Mouse (Mus musculus): Measurements from ENCODE around the gene Mfap2. TPM values are rescaled to one million over a fixed set of nuclear protein-coding genes. Genes with fewer than 3 reads are reported as not detected.

The Mfap2 gene
- polyA plus RNA-seq, 1 experiment from 2014 or later: 40.3 TPM

GRCm38 (mm10) chr4:141053138-141053537 is 42.9 kb downstream of the Mfap2 start:
- POLR2A ChIA-PET: no interaction called here
- no peak for TF ChIP-seq CTCF (IDR thresholded peaks at IDR 0.05)
- in situ Hi-C loops (cut with MboI; ENCODE audit: low pct_unique_long_range_greater_than_20kb): no loop called here
- H3K27me3 ChIP-seq: no peaks in the 10 kb centered on the region
- DNase-seq (ENCODE audit: low read depth, low spot score): no peak
- CTCF ChIA-PET: no interaction called here
- no peak for ATAC-seq

DNA sequence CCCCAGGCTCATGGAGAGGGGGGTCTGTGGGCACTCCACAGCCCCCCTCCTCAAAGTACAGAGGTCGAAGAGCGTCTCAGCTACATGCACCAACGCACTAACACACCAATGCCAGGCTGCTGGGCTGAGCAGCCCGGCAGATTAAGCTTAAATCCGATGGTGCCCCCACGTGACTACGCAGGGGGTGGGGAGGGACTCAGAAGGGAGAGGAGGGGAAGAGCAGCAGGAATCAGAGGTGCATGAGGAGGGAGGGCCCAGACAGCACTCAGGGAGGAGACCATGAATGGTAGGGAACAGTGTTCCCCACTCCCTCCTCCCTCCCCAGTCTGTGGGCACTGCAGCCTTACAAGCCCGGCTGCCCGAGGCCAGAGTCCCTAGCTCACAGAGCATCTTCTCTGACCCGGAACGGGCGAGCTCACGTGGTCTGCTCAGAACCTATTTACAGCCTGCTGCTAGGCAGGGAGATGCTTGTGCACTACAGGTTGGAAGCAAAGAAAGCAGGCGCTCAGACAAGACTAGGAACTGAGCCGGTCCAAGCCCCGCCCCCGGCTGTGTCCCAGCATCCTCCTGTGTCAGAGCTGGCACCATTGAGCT is 43.4 kb downstream of the Mfap2 start:
- in situ Hi-C loops (cut with MboI; ENCODE audit: low pct_unique_long_range_greater_than_20kb): no loop called here
- no peak for DNase-seq (ENCODE audit: low read depth, low spot score)
- no peaks in the 10 kb centered on the region for H3K27me3 ChIP-seq
- ChIA-PET CTCF (no interaction called here), POLR2A (interaction anchor here (0.7 kb wide), 1 partner anchor 26 kb away, joined by 3 read pairs; no protein-coding TSS in a partner anchor)
- peak; percentile 66 for ATAC-seq
- no peak for TF ChIP-seq CTCF (IDR thresholded peaks at IDR 0.05)

DNA sequence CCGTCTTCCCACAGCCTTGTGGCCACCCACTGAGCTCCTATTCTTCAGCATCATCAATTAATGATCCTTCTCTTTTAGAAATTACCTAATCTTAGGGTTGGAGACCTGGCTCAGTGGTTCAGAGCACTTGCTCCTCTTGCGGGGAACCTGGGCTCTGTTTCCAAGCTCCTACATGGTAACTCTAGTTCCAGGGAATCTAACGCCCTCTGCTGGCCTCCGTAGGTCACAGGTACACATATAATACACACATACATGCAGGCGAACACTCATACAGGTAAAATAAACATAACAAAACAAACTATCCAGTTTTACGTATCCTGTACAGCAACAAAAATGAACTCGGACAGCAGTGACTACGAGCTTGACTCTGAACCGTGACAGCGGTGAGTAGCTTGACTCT is 46.8 kb downstream of the Mfap2 start:
- ATAC-seq (no peak), DNase-seq (ENCODE audit: low read depth, low spot score) (no peak)
- CTCF ChIA-PET: no interaction called here
- H3K27me3 ChIP-seq: no peaks in the 10 kb centered on the region
- POLR2A ChIA-PET: no interaction called here
- in situ Hi-C loops (cut with MboI; ENCODE audit: low pct_unique_long_range_greater_than_20kb): no loop called here
- TF ChIP-seq CTCF (IDR thresholded peaks at IDR 0.05): no peak

DNA sequence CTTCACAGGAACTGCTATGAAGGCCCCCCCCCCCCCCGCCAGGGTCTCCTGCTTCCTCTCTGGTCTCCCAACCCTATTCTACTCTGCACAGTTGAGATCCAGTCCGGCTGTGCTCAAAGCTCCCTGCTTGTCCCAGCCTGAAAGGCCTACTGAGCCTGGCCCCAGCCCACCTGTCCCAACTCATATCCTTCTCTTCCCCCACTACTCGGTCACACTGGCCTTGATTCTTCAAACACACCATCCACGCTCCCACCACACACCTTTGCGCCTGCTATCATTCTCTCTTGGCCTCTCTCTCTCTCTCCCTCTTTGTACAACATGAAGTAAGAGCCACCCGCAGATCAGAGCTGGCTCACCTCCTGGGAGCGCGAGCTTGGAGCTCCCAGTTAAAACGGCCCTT is 48.6 kb downstream of the Mfap2 start:
- ATAC-seq (no peak), DNase-seq (ENCODE audit: low read depth, low spot score) (no peak)
- no peak for TF ChIP-seq CTCF (IDR thresholded peaks at IDR 0.05)
- no peaks in the 10 kb centered on the region for H3K27me3 ChIP-seq
- ChIA-PET POLR2A (no interaction called here), CTCF (no interaction called here)
- in situ Hi-C loops (cut with MboI; ENCODE audit: low pct_unique_long_range_greater_than_20kb): no loop called here

GRCm38 (mm10) chr4:141059616-141060425 is 49.6 kb downstream of the Mfap2 start:
- TF ChIP-seq CTCF (IDR thresholded peaks at IDR 0.05): no peak
- ChIA-PET POLR2A (interaction anchor here (0.6 kb wide), 1 partner anchor 104 kb away, joined by 4 read pairs; no protein-coding TSS in a partner anchor), CTCF (interaction anchor here (0.9 to 1.2 kb wide), 2 partner anchors 10 to 28 kb away, joined by 3 read pairs; no protein-coding TSS in a partner anchor)
- ATAC-seq (peak; percentile 53), DNase-seq (ENCODE audit: low read depth, low spot score) (no peak)
- in situ Hi-C loops (cut with MboI; ENCODE audit: low pct_unique_long_range_greater_than_20kb): no loop called here
- no peaks in the 10 kb centered on the region for H3K27me3 ChIP-seq

- ATAC-seq (peak; percentile 89), DNase-seq (ENCODE audit: low read depth, low spot score) (peak; percentile 95)
- H3K27me3 ChIP-seq: no peaks in the 10 kb centered on the region
- ChIA-PET POLR2A (interaction anchor here (0.6 to 1.1 kb wide), 2 partner anchors 9 to 267 kb away, joined by 3 read pairs; no protein-coding TSS in a partner anchor), CTCF (interaction anchor here (1.2 kb wide), 1 partner anchor 29 kb away, joined by 3 read pairs; no protein-coding TSS in a partner anchor)
- in situ Hi-C loops (cut with MboI; ENCODE audit: low pct_unique_long_range_greater_than_20kb): no loop called here
- no peak for TF ChIP-seq CTCF (IDR thresholded peaks at IDR 0.05)
Observed at GRCm38 (mm10) chr4:141060426-141061301, 50.4 kb downstream of the Mfap2 start, which contains the start of gene Crocc. Crocc (minus strand) TSS chr4:141060550.

DNA sequence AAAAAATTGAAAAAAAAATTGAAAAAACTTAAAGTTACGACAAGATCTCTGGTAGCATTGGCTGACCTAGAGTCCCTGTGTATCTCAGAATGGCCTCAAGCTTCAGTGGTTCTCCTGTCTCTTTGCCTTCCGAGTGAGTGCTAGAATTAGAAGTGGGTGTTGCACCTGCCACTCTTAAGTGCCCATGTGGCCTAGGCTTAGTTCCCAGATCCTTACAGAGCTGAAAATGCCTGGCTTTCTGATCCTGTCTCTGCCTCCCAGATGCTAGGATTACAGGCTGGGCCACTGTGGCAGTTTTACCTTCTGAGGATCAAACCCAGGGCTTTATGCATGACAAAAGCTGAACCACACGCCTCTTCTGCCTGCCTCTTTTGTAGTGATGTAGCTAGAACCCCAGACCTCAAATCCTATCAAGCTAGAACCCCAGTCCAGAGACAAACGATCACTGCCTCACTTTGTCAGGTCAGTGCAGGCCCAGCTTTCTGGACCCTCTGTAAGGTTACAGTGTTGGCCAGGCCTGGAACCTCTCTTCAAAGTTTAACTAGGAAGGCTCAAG is 54.0 kb downstream of the Mfap2 start:
- ChIA-PET POLR2A (no interaction called here), CTCF (no interaction called here)
- no peaks in the 10 kb centered on the region for H3K27me3 ChIP-seq
- in situ Hi-C loops (cut with MboI; ENCODE audit: low pct_unique_long_range_greater_than_20kb): no loop called here
- DNase-seq (ENCODE audit: low read depth, low spot score): no peak
- no peak for ATAC-seq
- no peak for TF ChIP-seq CTCF (IDR thresholded peaks at IDR 0.05)

DNA sequence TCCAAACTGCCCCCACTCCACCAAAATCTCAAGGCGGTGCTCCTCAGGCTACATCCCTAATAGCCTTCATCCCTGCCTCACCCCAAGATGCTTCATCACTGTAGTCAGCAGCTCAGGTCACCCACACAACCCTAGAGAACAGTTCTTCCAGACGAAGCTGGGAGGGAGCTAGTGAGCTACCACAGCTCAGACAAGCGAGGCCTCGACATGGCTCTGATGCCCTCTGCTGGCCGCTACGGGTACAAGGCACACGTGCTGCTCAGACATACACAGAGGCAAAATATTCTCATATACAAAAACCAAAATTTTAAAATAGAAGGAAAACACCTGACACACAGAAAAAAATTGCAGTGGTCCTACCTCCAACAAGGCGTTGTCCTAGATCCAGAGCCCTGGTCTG is 54.9 kb downstream of the Mfap2 start:
- no peaks in the 10 kb centered on the region for H3K27me3 ChIP-seq
- TF ChIP-seq CTCF (IDR thresholded peaks at IDR 0.05): no peak
- DNase-seq (ENCODE audit: low read depth, low spot score) (no peak), ATAC-seq (no peak)
- in situ Hi-C loops (cut with MboI; ENCODE audit: low pct_unique_long_range_greater_than_20kb): no loop called here
- CTCF ChIA-PET: interaction anchor here (0.9 kb wide), 1 partner anchor 13 kb away, joined by 3 read pairs; no protein-coding TSS in a partner anchor
- POLR2A ChIA-PET: no interaction called here

Other genes with a start within 250 kb of the Mfap2 start
- 0.04 TPM for gene Padi4, start 236.2 kb upstream of the Mfap2 start, polyA plus RNA-seq (2021)
- not detected for gene Padi3, start 199.8 kb upstream of the Mfap2 start, polyA plus RNA-seq (2021)
- 0.05 TPM for gene Padi1, start 164.6 kb upstream of the Mfap2 start, polyA plus RNA-seq (2021)
- 4.6 TPM for gene Padi2, start 104.1 kb upstream of the Mfap2 start, polyA plus RNA-seq (2021)
- 296 TPM for gene Sdhb, start 49.2 kb upstream of the Mfap2 start, polyA plus RNA-seq (2021)
- gene Atp13a2, start 23.5 kb upstream of the Mfap2 start, polyA plus RNA-seq (2021): 42.6 TPM
- 11.9 TPM for gene Crocc, start 50.1 kb downstream of the Mfap2 start, polyA plus RNA-seq (2021)
- 55.9 TPM for gene Necap2, start 67.9 kb downstream of the Mfap2 start, polyA plus RNA-seq (2021)
- gene Spata21, start 77.9 kb downstream of the Mfap2 start, polyA plus RNA-seq (2021): not detected
- 54.3 TPM for gene Szrd1, start 129.4 kb downstream of the Mfap2 start, polyA plus RNA-seq (2021)
- gene Fbxo42, start 137.5 kb downstream of the Mfap2 start, polyA plus RNA-seq (2021): 9.2 TPM
- 1.9 TPM for gene Rsg1, start 203.5 kb downstream of the Mfap2 start, polyA plus RNA-seq (2021)
- gene Arhgef19, start 229.1 kb downstream of the Mfap2 start, polyA plus RNA-seq (2021): 4.8 TPM